Mouse (Mus musculus) embryonic facial prominence, embryonic 13.5 days (tissue): ENCODE results near the gene Gm10300. TPM values are rescaled to one million over a fixed set of nuclear protein-coding genes. Genes with fewer than 3 reads are reported as not detected.

ENCODE experiments used
- ATAC-seq: fragments of 200-750 bp; cut with Nextera tagmentation; 2 replicates; pipeline ENCODE4 v1.8.0; 2017; ENCODE audit warnings: low read depth; ENCODE audit not compliant: insufficient number of reproducible peaks, insufficient read depth, low FRiP score, low TSS enrichment
- H3K27ac ChIP-seq: fragments of 300-500 bp; sonication (generic); 2 replicates; pipeline ENCODE4 v1.5.1; 2015; ENCODE audit warnings: moderate library complexity, mild to moderate bottlenecking, inconsistent platforms
- H3K27me3 ChIP-seq: fragments of 300-500 bp; sonication (generic); 2 replicates; pipeline ENCODE4 v1.6.1; 2015; ENCODE audit warnings: mild to moderate bottlenecking, inconsistent platforms
- H3K36me3 ChIP-seq: fragments of 300-500 bp; sonication (generic); 2 replicates; pipeline ENCODE4 v1.6.1; 2015; ENCODE audit warnings: mild to moderate bottlenecking, inconsistent platforms
- H3K4me1 ChIP-seq: fragments of 300-500 bp; sonication (generic); 2 replicates; pipeline ENCODE4 v1.6.1; 2015; ENCODE audit warnings: inconsistent platforms
- H3K4me2 ChIP-seq: fragments of 300-500 bp; sonication (generic); 2 replicates; pipeline ENCODE4 v1.6.1; 2015; ENCODE audit warnings: moderate library complexity, mild to moderate bottlenecking, inconsistent platforms
- H3K4me3 ChIP-seq: fragments of 300-500 bp; sonication (generic); 2 replicates; pipeline ENCODE4 v1.5.1; 2015; ENCODE audit warnings: mild to moderate bottlenecking, inconsistent platforms
- H3K9ac ChIP-seq: fragments of 300-500 bp; sonication (generic); 2 replicates; pipeline ENCODE4 v1.6.1; 2015; ENCODE audit warnings: mild to moderate bottlenecking, inconsistent platforms
- H3K9me3 ChIP-seq: fragments of 300-500 bp; sonication (generic); 2 replicates; pipeline ENCODE4 v1.6.1; 2016; ENCODE audit warnings: inconsistent platforms
- WGBS: fragments of 180-500 bp; shearing (Covaris S2); methylation state at CpG from one replicate; pipeline ENCODE4 v1.1.7; 2015; ENCODE audit warnings: mixed read lengths; 5-methylcytosine and 5-hydroxymethylcytosine counted together
- polyA plus RNA-seq: library from polyadenylated mRNA; unstranded; fragments of >200 nt; fragmentation: Nextera tagmentation; extraction: Ambion mirVana; gene quantifications from 2 replicates; pipeline ENCODE4 v1.2.1, GENCODE M21; 2015

Gm10300 gene
- polyA plus RNA-seq, 1 experiment from 2014 or later, result 0.11 TPM

DNA sequence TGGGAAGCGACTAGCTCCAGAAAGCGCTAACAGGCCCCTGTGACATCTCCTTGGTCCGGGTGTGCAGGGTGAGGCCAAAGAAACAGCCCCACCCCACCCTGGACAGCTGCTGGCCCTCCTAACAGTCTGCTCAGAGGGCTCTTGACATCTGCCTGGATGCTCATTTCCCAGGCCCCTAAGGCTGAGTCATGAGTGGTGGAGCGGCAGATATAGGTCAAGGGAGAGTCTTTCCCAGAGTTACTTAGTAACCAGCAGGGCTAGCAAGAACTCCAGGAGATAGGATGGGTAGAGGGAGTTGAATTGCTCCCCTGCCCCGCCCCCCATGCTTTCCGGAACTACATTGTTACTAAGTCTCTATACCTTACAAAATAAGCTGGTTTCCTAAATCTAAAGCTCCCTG, 18.6 kb downstream of the Gm10300 start:
- Histone ChIP-seq H3K4me1 (no peaks in the 10 kb centered on the region), H3K4me2 (no peak overlapping the region), H3K27me3 (no peaks in the 10 kb centered on the region), H3K4me3 (no peak overlapping the region), H3K36me3 (no peaks in the 10 kb centered on the region), H3K9me3 (no peaks in the 10 kb centered on the region), H3K9ac (no peak overlapping the region), H3K27ac (no peak overlapping the region)
- WGBS, result 81% methylated on average over 6 of the region's 6 CpGs
- ATAC-seq, result no peak

DNA sequence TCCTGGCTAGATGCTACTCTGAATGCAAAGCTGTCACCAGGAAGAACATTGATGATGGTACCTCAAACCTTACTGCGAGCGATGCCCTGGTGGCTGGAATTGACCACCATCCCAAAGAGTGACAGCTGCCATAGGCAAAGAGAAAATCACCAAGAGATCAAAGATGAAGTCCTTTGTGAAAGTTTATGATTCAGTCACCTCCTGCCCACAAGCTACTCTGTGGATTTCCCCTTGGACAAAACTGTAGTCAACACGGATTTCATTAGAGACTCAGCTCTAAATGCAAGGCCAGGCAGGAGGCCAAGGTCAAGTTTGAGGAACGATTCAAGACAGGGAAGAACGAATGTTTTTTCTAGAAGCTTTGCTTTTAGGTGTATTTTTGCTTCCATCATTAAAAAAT, 19.4 kb downstream of the Gm10300 start:
- Histone ChIP-seq H3K9me3 (no peaks in the 10 kb centered on the region), H3K27me3 (no peaks in the 10 kb centered on the region), H3K27ac (no peak overlapping the region), H3K4me3 (no peak overlapping the region), H3K4me2 (no peak overlapping the region), H3K36me3 (no peaks in the 10 kb centered on the region), H3K9ac (no peak overlapping the region), H3K4me1 (no peaks in the 10 kb centered on the region)
- 86% methylated on average over 5 of the region's 5 CpGs for whole genome bisulfite sequencing
- ATAC-seq, result no peak

DNA sequence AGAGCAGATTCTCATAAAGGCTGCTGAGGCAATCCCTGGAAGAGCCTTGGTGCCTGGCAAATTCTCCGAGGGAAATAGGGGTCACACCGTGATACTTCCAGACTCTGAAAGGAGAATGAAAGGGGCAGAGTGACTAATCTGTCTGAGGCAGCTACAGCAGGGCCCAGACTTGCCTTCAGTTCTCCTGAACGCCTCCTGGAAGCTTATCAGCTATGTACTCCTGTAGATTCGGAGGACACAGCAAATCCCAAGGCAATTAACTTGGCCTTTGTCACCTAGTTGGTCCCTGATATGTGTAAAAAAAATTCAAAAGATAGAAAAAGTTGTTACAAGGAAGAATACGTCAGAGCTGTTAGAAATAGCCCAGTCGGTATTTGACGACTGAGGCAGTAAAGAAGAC, 20.5 kb downstream of the Gm10300 start:
- no peak overlapping the region for H3K4me2 ChIP-seq

DNA sequence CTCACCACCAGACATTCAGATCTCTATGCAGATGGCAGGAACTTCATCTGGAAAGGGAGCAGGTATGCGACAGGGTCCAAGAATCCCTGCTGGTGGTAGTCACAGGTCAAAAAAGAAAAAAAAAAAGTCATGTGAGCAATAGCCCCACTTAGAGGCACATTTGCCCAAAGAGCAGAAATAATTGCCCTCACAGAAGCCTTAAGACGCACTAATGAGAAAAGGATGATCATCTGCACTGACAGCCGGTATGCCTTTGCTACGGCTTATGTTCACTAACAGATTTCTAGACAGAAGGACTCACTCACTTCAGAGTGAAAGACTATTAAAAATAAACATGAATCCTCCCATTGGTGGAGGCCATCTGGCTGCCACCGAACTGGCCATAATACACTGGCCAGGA, 25.1 kb downstream of the Gm10300 start:
- Histone ChIP-seq H3K4me3 (no peak overlapping the region), H3K27ac (no peak overlapping the region), H3K9ac (no peak overlapping the region), H3K4me1 (0 out of 2 replicates have a peak, but pooled peaks cover 3% of the 10 kb centered on the region), H3K36me3 (no peaks in the 10 kb centered on the region), H3K9me3 (no peaks in the 10 kb centered on the region), H3K27me3 (no peaks in the 10 kb centered on the region), H3K4me2 (no peak overlapping the region)
- 60% methylated on average over 5 of the region's 5 CpGs for WGBS
- ATAC-seq, result no peak

More for the DNA sequence above, 20.5 kb downstream of the Gm10300 start:
- no peak overlapping the region for H3K27ac ChIP-seq
- no peaks in the 10 kb centered on the region for H3K27me3 ChIP-seq
- no peak overlapping the region for H3K4me3 ChIP-seq
- no peaks in the 10 kb centered on the region for H3K9me3 ChIP-seq
- H3K9ac ChIP-seq, result no peak overlapping the region
- H3K4me1 ChIP-seq, result no peaks in the 10 kb centered on the region
- WGBS, result 77% methylated on average over 7 of the region's 7 CpGs
- H3K36me3 ChIP-seq, result no peaks in the 10 kb centered on the region
- no peak for ATAC-seq

GRCm38 (mm10) chr4:132101152-132101551, 26.7 kb downstream of the Gm10300 start:
- H3K4me3 ChIP-seq, result no peak overlapping the region
- 44% methylated on average over 3 of the region's 3 CpGs for WGBS
- no peak overlapping the region for H3K9ac ChIP-seq

DNA sequence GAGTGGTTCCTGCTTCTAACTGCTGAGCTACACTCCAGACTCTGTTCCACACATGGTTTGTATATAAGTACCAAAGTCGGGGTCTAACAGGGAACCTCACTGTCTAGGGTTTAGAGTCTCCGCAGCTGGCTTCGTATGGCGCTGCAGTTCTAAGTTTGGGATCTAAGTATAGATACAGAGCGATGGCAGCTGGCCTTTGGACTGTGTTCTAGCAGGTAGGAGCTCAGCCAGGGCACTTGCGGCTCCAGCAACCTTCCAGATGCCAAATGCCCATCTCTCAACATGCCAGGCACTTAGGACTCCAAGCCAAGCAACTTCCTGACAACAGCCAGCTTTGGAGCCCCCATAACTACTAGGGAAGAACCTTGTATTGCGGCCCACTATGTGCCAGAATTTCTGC, 33.7 kb downstream of the Gm10300 start:
- no peaks in the 10 kb centered on the region for H3K9me3 ChIP-seq
- H3K9ac ChIP-seq, result no peak overlapping the region
- WGBS, result 92% methylated on average over 7 of the region's 7 CpGs
- H3K4me2 ChIP-seq, result no peak overlapping the region
- H3K4me3 ChIP-seq, result no peak overlapping the region
- H3K27ac ChIP-seq, result no peak overlapping the region
- peaks cover 16% of the 10 kb centered on the region for H3K27me3 ChIP-seq
- no peak for ATAC-seq
- no peaks in the 10 kb centered on the region for H3K36me3 ChIP-seq
- H3K4me1 ChIP-seq, result 0 out of 2 replicates have a peak, but pooled peaks cover 3% of the 10 kb centered on the region

More at GRCm38 (mm10) chr4:132101152-132101551, 26.7 kb downstream of the Gm10300 start:
- H3K9me3 ChIP-seq, result no peaks in the 10 kb centered on the region
- no peaks in the 10 kb centered on the region for H3K27me3 ChIP-seq
- 0 out of 2 replicates have a peak, but pooled peaks cover 3% of the 10 kb centered on the region for H3K4me1 ChIP-seq
- no peaks in the 10 kb centered on the region for H3K36me3 ChIP-seq
- no peak for ATAC-seq
- H3K27ac ChIP-seq, result no peak overlapping the region
- no peak overlapping the region for H3K4me2 ChIP-seq

DNA sequence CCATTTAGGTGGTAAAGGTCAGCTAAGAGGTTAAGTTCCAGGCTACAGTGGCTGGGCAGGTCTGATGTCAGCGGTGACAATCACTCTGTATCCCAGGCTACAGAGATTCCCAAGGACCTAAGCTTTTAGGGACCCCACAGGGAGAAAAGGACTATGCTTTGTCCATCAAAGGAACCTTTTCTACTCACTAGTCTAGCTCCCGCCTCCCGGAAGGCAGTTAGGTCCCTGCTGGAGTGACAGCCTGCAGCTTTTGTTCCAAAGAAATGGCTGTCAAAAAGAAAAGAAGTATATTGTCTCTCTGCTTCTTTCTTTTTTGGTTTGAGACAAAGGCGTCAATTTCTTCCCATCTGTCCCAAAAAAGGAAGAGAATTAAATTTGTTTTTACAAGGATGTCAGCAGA, 36.7 kb downstream of the Gm10300 start:
- Histone ChIP-seq H3K9me3 (no peaks in the 10 kb centered on the region), H3K4me3 (no peak overlapping the region), H3K4me2 (no peak overlapping the region), H3K4me1 (no peaks in the 10 kb centered on the region), H3K36me3 (no peaks in the 10 kb centered on the region), H3K9ac (no peak overlapping the region), H3K27me3 (peaks cover 27% of the 10 kb centered on the region), H3K27ac (no peak overlapping the region)
- WGBS, result 34% methylated on average over 4 of the region's 4 CpGs
- ATAC-seq, result no peak

GRCm38 (mm10) chr4:132113411-132114095, 39.1 kb downstream of the Gm10300 start:
- ATAC-seq, result no peak
- Histone ChIP-seq H3K4me2 (peak overlapping the region; percentile 55), H3K9ac (no peak overlapping the region), H3K27me3 (peaks cover 27% of the 10 kb centered on the region), H3K4me1 (no peaks in the 10 kb centered on the region), H3K36me3 (no peaks in the 10 kb centered on the region), H3K9me3 (no peaks in the 10 kb centered on the region), H3K27ac (no peak overlapping the region), H3K4me3 (peak overlapping the region; percentile 31)
- 43% methylated on average over 53 of the region's 53 CpGs for WGBS

GRCm38 (mm10) chr4:132116315-132116714, 41.8 kb downstream of the Gm10300 start:
- Histone ChIP-seq H3K27ac (no peak overlapping the region), H3K4me2 (no peak overlapping the region), H3K36me3 (no peaks in the 10 kb centered on the region), H3K4me1 (peaks cover 5% of the 10 kb centered on the region; the same call in 1 of the 2 replicates), H3K27me3 (peaks cover 22% of the 10 kb centered on the region), H3K9me3 (no peaks in the 10 kb centered on the region), H3K4me3 (no peak overlapping the region), H3K9ac (no peak overlapping the region)
- WGBS, result 83% methylated on average over 4 of the region's 4 CpGs
- no peak for ATAC-seq

DNA sequence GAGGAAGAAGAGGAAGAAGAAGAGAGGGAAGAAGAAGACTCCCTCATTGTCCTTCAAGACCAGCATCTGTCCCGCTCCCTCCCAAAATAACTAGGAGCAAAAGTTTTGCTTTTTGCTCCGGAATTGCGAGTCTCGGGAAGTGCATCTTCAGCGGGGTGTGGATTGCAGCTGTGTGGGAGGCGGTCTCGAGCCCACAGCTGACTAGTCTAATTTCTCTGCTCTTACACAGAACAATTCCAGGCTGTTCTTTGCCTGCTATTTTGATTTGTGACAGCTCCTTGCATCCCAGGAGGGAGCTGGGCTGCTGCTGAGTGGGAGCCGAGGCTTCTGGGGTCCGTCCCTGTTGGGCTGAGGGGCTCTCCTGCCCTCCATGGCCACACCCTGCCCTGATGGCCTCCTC, 45.1 kb downstream of the Gm10300 start:
- peaks cover 5% of the 10 kb centered on the region; the same call in 1 of the 2 replicates for H3K4me1 ChIP-seq
- 44% methylated on average over 9 of the region's 9 CpGs for WGBS
- no peaks in the 10 kb centered on the region for H3K27me3 ChIP-seq
- H3K4me2 ChIP-seq, result no peak overlapping the region
- ATAC-seq, result no peak
- H3K9ac ChIP-seq, result 0 out of 2 replicates have a peak overlapping the region, but pooled peaks have one; percentile 21
- H3K4me3 ChIP-seq, result no peak overlapping the region
- no peak overlapping the region for H3K27ac ChIP-seq
- H3K9me3 ChIP-seq, result no peaks in the 10 kb centered on the region
- H3K36me3 ChIP-seq, result no peaks in the 10 kb centered on the region

DNA sequence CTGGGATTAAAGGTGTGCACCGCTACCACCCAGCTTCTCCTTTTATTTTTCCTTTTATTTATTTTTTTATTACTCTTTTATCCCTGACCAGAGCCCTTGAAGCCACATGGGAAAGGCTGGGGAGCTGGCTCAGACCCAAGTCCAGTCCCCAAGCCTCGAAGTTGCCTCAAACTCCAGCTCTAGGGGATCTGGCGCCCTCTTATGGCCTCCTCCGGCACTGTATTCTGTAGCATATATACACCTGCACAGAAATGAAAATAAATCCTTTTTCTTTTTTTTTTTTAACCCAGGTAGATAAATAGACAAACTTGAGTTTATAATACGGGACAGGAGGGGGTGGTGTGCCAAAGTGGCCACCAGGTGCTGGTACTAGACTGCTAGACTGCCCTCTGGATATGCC, 47.2 kb downstream of the Gm10300 start:
- H3K36me3 ChIP-seq, result no peaks in the 10 kb centered on the region
- no peak overlapping the region for H3K27ac ChIP-seq
- ATAC-seq, result no peak
- no peak overlapping the region for H3K4me2 ChIP-seq
- no peak overlapping the region for H3K9ac ChIP-seq
- no peaks in the 10 kb centered on the region for H3K27me3 ChIP-seq
- no peaks in the 10 kb centered on the region for H3K9me3 ChIP-seq
- 84% methylated on average over 5 of the region's 5 CpGs for WGBS
- no peak overlapping the region for H3K4me3 ChIP-seq
- H3K4me1 ChIP-seq, result peaks cover 5% of the 10 kb centered on the region; the same call in 1 of the 2 replicates

GRCm38 (mm10) chr4:132123166-132123565, 48.7 kb downstream of the Gm10300 start:
- Histone ChIP-seq H3K9me3 (no peaks in the 10 kb centered on the region), H3K36me3 (no peaks in the 10 kb centered on the region), H3K9ac (no peak overlapping the region), H3K27ac (no peak overlapping the region), H3K27me3 (no peaks in the 10 kb centered on the region), H3K4me1 (peaks cover 5% of the 10 kb centered on the region; the same call in 1 of the 2 replicates), H3K4me2 (no peak overlapping the region), H3K4me3 (no peak overlapping the region)
- WGBS, result 93% methylated on average over 1 of the region's 1 CpGs
- no peak for ATAC-seq
